Mouse (Mus musculus) heart, adult 2 months (tissue): ENCODE data around the gene Yars. TPM values are rescaled to one million over a fixed set of nuclear protein-coding genes. Genes with fewer than 3 reads are reported as not detected.

Experiments used
- DNase-seq, 2 experiments: peaks; one replicate each; pipeline ENCODE4 v3.0.0; 2021
- H3K27ac ChIP-seq: fragments of 200-600 bp; 2 replicates; pipeline ENCODE4 v1.8.1; 2022
- H3K27me3 ChIP-seq: fragments of 200-500 bp; 2 replicates; pipeline ENCODE4 v1.6.1; 2012; ENCODE audit warnings: mild to moderate bottlenecking, low read length, inconsistent platforms, mixed read lengths; ENCODE audit not compliant: control insufficient read depth, insufficient read depth
- H3K36me3 ChIP-seq: fragments of 200-500 bp; 2 replicates; pipeline ENCODE4 v1.6.1; 2012; ENCODE audit warnings: low read length, inconsistent platforms; ENCODE audit not compliant: control insufficient read depth, insufficient read depth
- H3K4me1 ChIP-seq: fragments of 200-500 bp; 2 replicates; pipeline ENCODE4 v1.6.1; 2011; ENCODE audit warnings: low read length; ENCODE audit not compliant: control insufficient read depth, insufficient read depth
- H3K4me3 ChIP-seq: fragments of 200-600 bp; 2 replicates; pipeline ENCODE4 v1.8.1; 2022
- H3K79me2 ChIP-seq: fragments of 200-500 bp; replicated peaks from 2 replicates; pipeline ENCODE4 v1.6.1; 2012; ENCODE audit warnings: mild to moderate bottlenecking, inconsistent platforms, low read length, moderate library complexity, mixed read lengths; ENCODE audit not compliant: control insufficient read depth, insufficient read depth
- H3K9ac ChIP-seq: fragments of 200-500 bp; 2 replicates; pipeline ENCODE4 v1.6.1; 2012; ENCODE audit warnings: low read depth, mild to moderate bottlenecking, control low read depth, inconsistent platforms, low read length, mixed read lengths
- CTCF ChIP-seq: fragments of 200-600 bp; IDR thresholded peaks from 2 replicates; pipeline ENCODE4 v1.8.1; 2022; ENCODE audit warnings: antibody characterized with exemption, mild to moderate bottlenecking, moderate library complexity
- EP300 ChIP-seq: fragments of 200-500 bp; IDR thresholded peaks from 2 replicates; pipeline ENCODE4 v1.6.1; 2011; ENCODE audit warnings: low read depth, low read length, control low read depth; ENCODE audit not compliant: insufficient read depth
- POLR2A ChIP-seq: fragments of 200-500 bp; IDR thresholded peaks from 2 replicates; pipeline ENCODE4 v1.6.1; 2011; ENCODE audit warnings: mild to moderate bottlenecking, low read depth, low read length, control low read depth; ENCODE audit not compliant: insufficient read depth
- WGBS: fragments of 180-500 bp; shearing (Covaris S2); methylation state at CpG from one replicate; pipeline ENCODE4 v1.1.7; 2018; 5-methylcytosine and 5-hydroxymethylcytosine counted together
- intact Hi-C: fragments of 180-260 bp; cut with DNase I; formaldehyde crosslinking; loops from one replicate; pipeline ENCODE4 v1.15.1; 2025
- polyA plus RNA-seq: library from polyadenylated mRNA; depleted of rRNA; stranded (reverse); fragments of >200 nt; gene quantifications from 2 replicates; pipeline ENCODE4 v1.2.3, GENCODE M21; 2012
- total RNA-seq, 2 experiments: library from RNA; stranded (reverse); gene quantifications; 2 replicates each; pipeline ENCODE4 v1.2.3; 2021

Gene Yars
- total and polyA plus RNA-seq, 3 experiments = 10.4 to 29.7 (median 26.3) TPM

- no peak for DNase-seq
- Histone ChIP-seq H3K79me2 (no peaks in the 10 kb centered on the region), H3K27me3 (peaks cover 6% of the 10 kb centered on the region), H3K27ac (no peak overlapping the region), H3K9ac (no peak overlapping the region), H3K4me1 (no peaks in the 10 kb centered on the region), H3K36me3 (no peaks in the 10 kb centered on the region), H3K4me3 (no peak overlapping the region)
- TF ChIP-seq POLR2A (no peak), CTCF (no peak), EP300 (no peak)
- WGBS = 55% methylated on average over 55 of the region's 55 CpGs
- intact Hi-C loops = no loop called here
These were observed 34.1 kb downstream of the Yars start for GRCm38 (mm10) chr4:129223421-129224281.

GRCm38 (mm10) chr4:129225315-129225714, 35.8 kb downstream of the Yars start:
- Histone ChIP-seq H3K27ac (no peak overlapping the region), H3K27me3 (peaks cover 6% of the 10 kb centered on the region), H3K79me2 (no peaks in the 10 kb centered on the region), H3K36me3 (no peaks in the 10 kb centered on the region), H3K9ac (no peak overlapping the region), H3K4me3 (no peak overlapping the region), H3K4me1 (no peaks in the 10 kb centered on the region)
- TF ChIP-seq CTCF (no peak), EP300 (no peak), POLR2A (no peak)
- WGBS = 95% methylated on average over 12 of the region's 12 CpGs
- intact Hi-C loops = no loop called here
- DNase-seq = no peak

DNA sequence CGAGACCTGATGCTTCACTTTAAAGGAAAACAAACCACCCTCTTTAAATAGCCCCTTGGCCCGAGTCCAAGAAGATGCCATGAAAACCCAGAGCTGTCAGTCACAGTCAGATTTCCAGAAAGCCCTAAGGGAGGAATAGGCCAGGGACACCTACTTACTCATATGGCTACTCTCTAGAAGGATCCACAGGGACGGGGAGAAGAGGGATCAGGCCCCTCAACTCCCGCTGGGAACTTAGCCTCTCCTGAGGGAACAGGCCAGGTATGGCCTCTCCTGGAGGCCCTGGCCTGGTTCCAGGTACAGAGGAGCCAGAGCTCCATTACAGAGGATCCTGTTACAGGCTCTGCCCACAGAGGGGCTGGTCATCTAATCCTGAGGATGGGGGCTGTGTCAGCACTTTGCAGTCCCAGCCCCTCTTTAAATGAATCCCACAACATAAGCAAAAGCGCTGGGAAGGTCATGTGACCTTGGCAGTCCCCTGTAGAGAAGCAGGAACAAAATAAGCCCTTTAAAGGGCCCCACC, 36.9 kb downstream of the Yars start:
- H3K9ac ChIP-seq = no peak overlapping the region
- intact Hi-C loops = no loop called here
- no peak for DNase-seq

GRCm38 (mm10) chr4:129227170-129227984, 37.8 kb downstream of the Yars start:
- WGBS = 47% methylated on average over 22 of the region's 22 CpGs
- no peak overlapping the region for H3K27ac ChIP-seq

More for the DNA sequence above, 36.9 kb downstream of the Yars start:
- H3K27ac ChIP-seq = no peak overlapping the region
- WGBS = 61% methylated on average over 5 of the region's 5 CpGs
- no peaks in the 10 kb centered on the region for H3K36me3 ChIP-seq
- H3K4me3 ChIP-seq = no peak overlapping the region
- H3K27me3 ChIP-seq = peaks cover 6% of the 10 kb centered on the region
- TF ChIP-seq EP300 (no peak), POLR2A (no peak)
- no peaks in the 10 kb centered on the region for H3K79me2 ChIP-seq
- H3K4me1 ChIP-seq = no peaks in the 10 kb centered on the region

GRCm38 (mm10) chr4:129227985-129228381, 38.4 kb downstream of the Yars start:
- WGBS = 41% methylated on average over 8 of the region's 8 CpGs
- peaks cover 6% of the 10 kb centered on the region for H3K27me3 ChIP-seq
- no peaks in the 10 kb centered on the region for H3K36me3 ChIP-seq
- TF ChIP-seq POLR2A (no peak), CTCF (no peak), EP300 (no peak)
- H3K9ac ChIP-seq = no peak overlapping the region
- no peak overlapping the region for H3K27ac ChIP-seq
- intact Hi-C loops = no loop called here
- H3K4me1 ChIP-seq = no peaks in the 10 kb centered on the region
- H3K79me2 ChIP-seq = no peaks in the 10 kb centered on the region
- DNase-seq = no peak
- no peak overlapping the region for H3K4me3 ChIP-seq

More at GRCm38 (mm10) chr4:129227170-129227984, 37.8 kb downstream of the Yars start:
- no peak overlapping the region for H3K4me3 ChIP-seq
- TF ChIP-seq EP300 = no peak
- H3K79me2 ChIP-seq = no peaks in the 10 kb centered on the region
- intact Hi-C loops = no loop called here
- no peaks in the 10 kb centered on the region for H3K4me1 ChIP-seq
- DNase-seq = no peak
- no peak overlapping the region for H3K9ac ChIP-seq
- no peaks in the 10 kb centered on the region for H3K36me3 ChIP-seq
- peaks cover 6% of the 10 kb centered on the region for H3K27me3 ChIP-seq
